Mouse (Mus musculus) kidney, adult 2 months (tissue): ENCODE measurements around the gene Erich3.

Experiments used
- CTCF ChIP-seq: fragments of 200-500 bp; conservative IDR thresholded peaks from 2 replicates; pipeline ENCODE4 v1.5.1; 2011; ENCODE audit warnings: low read depth, mild to moderate bottlenecking, control low read depth, low read length, moderate library complexity, mixed read lengths; ENCODE audit not compliant: insufficient read depth, insufficient read length
- POLR2A ChIP-seq: fragments of 200-500 bp; IDR thresholded peaks from one replicate; pipeline ENCODE4 v1.6.1; 2011; ENCODE audit warnings: low read depth, low read length, control low read depth

- no peak for TF ChIP-seq POLR2A
- TF ChIP-seq CTCF, result no peak
Measured at GRCm38 (mm10) chr3:154647443-154647780, 16.2 kb upstream of the Erich3 start.
